Mouse (Mus musculus) hindbrain, postnatal 0 days (tissue): Measurements from ENCODE around the gene Nepn. TPM values are rescaled to one million over a fixed set of nuclear protein-coding genes. Genes with fewer than 3 reads are reported as not detected.

Experiments used
- ATAC-seq: fragments of 200-750 bp; cut with Nextera tagmentation; 2 replicates; pipeline ENCODE4 v1.8.0; 2017; ENCODE audit warnings: mild to moderate bottlenecking, moderate TSS enrichment, moderate library complexity
- DNase-seq: peaks from one replicate; pipeline ENCODE4 v3.0.0-alpha.2; 2015; ENCODE audit warnings: low spot score
- H3K27ac ChIP-seq: fragments of 300-500 bp; sonication (generic); 2 replicates; pipeline ENCODE4 v1.5.1; 2014; ENCODE audit warnings: mild to moderate bottlenecking
- H3K27me3 ChIP-seq: fragments of 300-500 bp; sonication (generic); 2 replicates; pipeline ENCODE4 v1.6.1; 2014; ENCODE audit warnings: low read length, mixed read lengths; ENCODE audit not compliant: insufficient read depth
- H3K36me3 ChIP-seq: fragments of 300-500 bp; sonication (generic); 2 replicates; pipeline ENCODE4 v1.6.1; 2014; ENCODE audit warnings: low read length, mixed read lengths; ENCODE audit not compliant: insufficient read depth
- H3K4me1 ChIP-seq: fragments of 300-500 bp; sonication (generic); 2 replicates; pipeline ENCODE4 v1.6.1; 2014; ENCODE audit warnings: antibody characterized with exemption, low read length, mixed read lengths; ENCODE audit not compliant: insufficient read depth
- H3K4me2 ChIP-seq: fragments of 300-500 bp; sonication (generic); 2 replicates; pipeline ENCODE4 v1.6.1; 2014; ENCODE audit warnings: low read depth, mild to moderate bottlenecking, low read length, moderate library complexity, mixed read lengths
- H3K4me3 ChIP-seq: fragments of 300-500 bp; sonication (generic); 2 replicates; pipeline ENCODE4 v1.5.1; 2014; ENCODE audit warnings: low read length
- H3K9ac ChIP-seq: fragments of 300-500 bp; sonication (generic); replicated peaks from 2 replicates; pipeline ENCODE4 v1.6.1; 2014; ENCODE audit warnings: mild to moderate bottlenecking, low read length, moderate library complexity, mixed read lengths
- H3K9me3 ChIP-seq: fragments of 300-500 bp; sonication (generic); 2 replicates; pipeline ENCODE4 v1.6.1; 2016; ENCODE audit warnings: low read length, mixed read lengths
- CTCF ChIP-seq: IDR thresholded peaks from 2 replicates; pipeline ENCODE4 v1.5.1; 2016; ENCODE audit warnings: antibody characterized with exemption, control low read depth, low read depth
- WGBS: fragments of 180-500 bp; shearing (Covaris S2); extraction: QIAGEN DNeasy Blood & Tissue Kit; methylation state at CpG from one replicate; pipeline ENCODE4 v1.1.7; 2014; 5-methylcytosine and 5-hydroxymethylcytosine counted together
- polyA plus RNA-seq: library from polyadenylated mRNA; unstranded; fragments of >200 nt; fragmentation: Nextera tagmentation; extraction: Ambion mirVana; gene quantifications from 2 replicates; pipeline ENCODE4 v1.2.1, GENCODE M21; 2015
- total RNA-seq: library from RNA; depleted of rRNA; stranded (reverse); fragments of >200 nt; gene quantifications from 2 replicates; pipeline ENCODE4 v1.2.3, GENCODE M21; 2014; rRNA removed

Nepn gene
- total and polyA plus RNA-seq, 2 experiments from 2014 or later: not detected

DNA sequence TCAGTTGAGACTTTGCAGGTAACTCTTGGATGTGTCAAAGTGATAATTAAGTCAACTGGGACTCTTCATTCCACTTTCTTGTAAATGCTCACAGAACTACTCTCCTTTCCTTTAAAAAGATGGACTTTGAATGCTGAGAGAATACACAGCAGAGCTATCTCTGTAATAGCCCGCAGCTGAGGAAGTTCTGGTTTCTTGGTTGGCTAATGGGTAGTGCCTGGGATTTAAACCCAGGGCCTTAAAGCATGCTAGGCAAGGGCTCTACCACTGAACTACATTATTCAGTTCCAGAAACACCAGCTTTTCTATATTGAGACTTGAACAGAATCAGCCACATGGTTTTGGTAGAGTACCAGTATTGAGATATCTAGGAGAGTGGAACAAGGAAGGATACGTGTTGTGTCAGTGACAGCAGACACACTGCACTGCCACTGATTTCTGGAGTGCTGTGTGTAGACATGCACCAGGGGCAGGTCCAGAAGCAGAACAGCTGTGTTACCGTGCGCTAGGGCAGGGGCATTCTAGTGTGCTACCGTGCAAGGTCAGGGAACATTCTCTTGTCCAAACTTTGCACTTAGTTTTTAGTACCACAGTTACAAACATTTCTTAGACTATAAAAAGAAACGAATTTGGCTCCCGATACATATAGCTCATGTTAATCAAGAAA lies 37.7 kb downstream of the Nepn start:
- H3K9me3 ChIP-seq: no peaks in the 10 kb centered on the region
- ATAC-seq (no peak), DNase-seq (no peak)
- H3K4me3 ChIP-seq: no peak overlapping the region
- peaks cover 8% of the 10 kb centered on the region; the same call in 1 of the 2 replicates for H3K36me3 ChIP-seq
- no peak overlapping the region for H3K27ac ChIP-seq
- TF ChIP-seq CTCF: no peak
- 82% methylated on average over 7 of the region's 7 CpGs for WGBS
- H3K27me3 ChIP-seq: no peaks in the 10 kb centered on the region
- H3K9ac ChIP-seq: no peak overlapping the region
- H3K4me1 ChIP-seq: no peaks in the 10 kb centered on the region
- H3K4me2 ChIP-seq: no peak overlapping the region

DNA sequence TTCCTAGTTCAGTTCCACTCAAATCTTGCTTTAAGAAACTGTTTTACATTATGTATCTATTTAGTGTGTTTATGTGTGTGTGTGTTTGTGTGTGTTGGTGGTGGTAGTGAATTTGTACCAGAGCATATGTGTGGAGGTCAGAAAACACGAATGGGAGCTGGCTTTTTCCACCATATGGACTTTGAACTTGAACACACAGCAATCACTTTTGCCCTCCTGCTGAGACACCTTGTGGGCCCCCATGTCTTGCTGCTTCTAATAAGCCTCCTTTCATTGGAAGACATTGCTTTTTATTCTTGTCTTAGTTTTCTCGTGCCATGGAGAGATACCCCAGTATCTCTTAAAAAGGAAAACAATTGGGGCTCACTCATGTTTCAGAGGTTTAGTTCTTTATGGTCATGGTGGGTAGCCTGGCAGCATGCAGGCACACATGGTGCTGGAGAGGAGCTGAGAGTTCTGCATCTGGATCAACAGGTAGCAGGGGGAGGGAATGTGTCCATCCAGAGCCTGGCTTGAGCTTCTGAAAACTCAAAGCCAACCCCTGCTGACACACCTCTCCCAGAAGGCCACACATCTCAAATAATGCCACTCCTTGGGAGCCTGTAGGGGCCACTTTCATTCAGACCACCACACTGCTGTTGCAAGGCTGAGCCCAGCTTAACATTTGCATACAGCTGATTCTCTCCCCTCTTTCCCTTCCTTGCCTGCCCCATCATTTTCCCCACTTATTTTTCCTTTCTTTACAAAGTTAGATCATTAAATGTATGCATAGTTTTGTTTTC lies 39.1 kb downstream of the Nepn start:
- H3K9ac ChIP-seq: no peak overlapping the region
- H3K4me1 ChIP-seq: no peaks in the 10 kb centered on the region
- no peak overlapping the region for H3K27ac ChIP-seq
- TF ChIP-seq CTCF: no peak
- ATAC-seq (no peak), DNase-seq (no peak)
- H3K36me3 ChIP-seq: peaks cover 11% of the 10 kb centered on the region; the same call in 1 of the 2 replicates
- H3K4me3 ChIP-seq: no peak overlapping the region
- no peaks in the 10 kb centered on the region for H3K9me3 ChIP-seq
- H3K27me3 ChIP-seq: no peaks in the 10 kb centered on the region
- no peak overlapping the region for H3K4me2 ChIP-seq
- 39% methylated on average over 2 of the region's 2 CpGs for WGBS

DNA sequence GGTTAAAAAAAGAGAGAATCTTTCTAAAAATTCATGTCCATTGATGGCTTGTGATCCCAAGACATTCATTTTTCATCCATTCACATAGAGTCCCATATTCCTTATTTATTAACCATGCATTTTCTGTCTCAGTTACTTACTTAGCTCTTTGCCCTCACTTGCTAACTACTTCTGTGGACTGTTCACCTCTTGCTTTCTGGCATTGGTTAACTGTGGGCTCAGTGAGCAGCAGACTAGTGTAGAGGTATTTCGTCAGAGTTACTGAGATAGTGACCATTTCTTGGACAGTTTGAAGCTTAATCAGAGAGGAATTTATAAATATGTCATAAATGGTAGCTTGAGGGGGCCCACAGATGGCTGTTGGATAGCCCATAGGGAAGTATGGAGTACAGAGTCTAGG lies 42.2 kb downstream of the Nepn start:
- Histone ChIP-seq H3K36me3 (peaks cover 30% of the 10 kb centered on the region; the same call in 1 of the 2 replicates), H3K27ac (no peak overlapping the region), H3K9ac (no peak overlapping the region), H3K27me3 (no peaks in the 10 kb centered on the region), H3K4me1 (no peaks in the 10 kb centered on the region), H3K4me2 (no peak overlapping the region), H3K9me3 (no peaks in the 10 kb centered on the region), H3K4me3 (no peak overlapping the region)
- DNase-seq: no peak
- no peak for ATAC-seq
- 95% methylated on average over 1 of the region's 1 CpGs for WGBS
- no peak for TF ChIP-seq CTCF

DNA sequence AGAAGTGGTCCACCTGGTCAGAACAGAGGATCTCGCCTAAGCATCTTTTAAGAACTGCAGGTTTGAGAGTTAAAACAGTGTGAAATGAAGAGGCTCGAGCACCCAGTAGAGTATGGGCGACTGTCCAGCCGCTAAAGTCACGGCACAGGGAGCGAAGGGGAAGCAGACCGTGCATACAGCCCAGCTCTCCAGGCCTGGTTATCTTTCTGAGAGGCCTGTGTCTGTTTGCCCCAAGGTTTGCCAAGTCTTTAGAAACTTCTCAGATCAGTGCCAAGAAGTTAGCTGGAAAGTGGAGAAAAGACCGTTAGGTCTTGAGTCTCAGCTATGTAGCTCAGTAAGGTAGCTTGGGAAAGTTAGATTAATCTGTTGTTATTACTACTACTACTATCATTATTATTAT lies 46.1 kb downstream of the Nepn start:
- Histone ChIP-seq H3K27me3 (no peaks in the 10 kb centered on the region), H3K4me1 (no peaks in the 10 kb centered on the region)
- 82% methylated on average over 8 of the region's 8 CpGs for WGBS

More for the DNA sequence above, 46.1 kb downstream of the Nepn start:
- Histone ChIP-seq H3K4me2 (no peak overlapping the region), H3K9me3 (no peaks in the 10 kb centered on the region), H3K4me3 (no peak overlapping the region), H3K36me3 (peaks cover 37% of the 10 kb centered on the region; the same call in 1 of the 2 replicates), H3K27ac (no peak overlapping the region), H3K9ac (no peak overlapping the region)
- no peak for TF ChIP-seq CTCF
- ATAC-seq (no peak), DNase-seq (no peak)

Other genes with a start within 250 kb of the Nepn start
- not detected in 2 replicates for gene Ros1, start 193.7 kb upstream of the Nepn start, total RNA-seq
- not detected in 2 replicates for gene Ros1, start 193.7 kb upstream of the Nepn start, polyA plus RNA-seq
- gene Dcbld1, start 155.4 kb upstream of the Nepn start, total RNA-seq: 12.2 and 14.4 TPM in 2 replicates
- gene Dcbld1, start 155.4 kb upstream of the Nepn start, polyA plus RNA-seq: 19.1 and 20.2 TPM in 2 replicates
- not detected in 2 replicates for gene Gm26741, start 30.2 kb upstream of the Nepn start, total RNA-seq
- gene Gm26741, start 30.2 kb upstream of the Nepn start, polyA plus RNA-seq: not detected in 2 replicates
- 14.8 and 16.4 TPM in 2 replicates for gene Gopc, start 6.8 kb upstream of the Nepn start, total RNA-seq
- 24.7 and 24.9 TPM in 2 replicates for gene Gopc, start 6.8 kb upstream of the Nepn start, polyA plus RNA-seq
- gene Nus1, start 28.6 kb downstream of the Nepn start, total RNA-seq: 14.7 and 16.7 TPM in 2 replicates
- gene Nus1, start 28.6 kb downstream of the Nepn start, polyA plus RNA-seq: 19.3 and 20.1 TPM in 2 replicates